Mouse (Mus musculus): ENCODE results near the gene Sbf2.

DNA sequence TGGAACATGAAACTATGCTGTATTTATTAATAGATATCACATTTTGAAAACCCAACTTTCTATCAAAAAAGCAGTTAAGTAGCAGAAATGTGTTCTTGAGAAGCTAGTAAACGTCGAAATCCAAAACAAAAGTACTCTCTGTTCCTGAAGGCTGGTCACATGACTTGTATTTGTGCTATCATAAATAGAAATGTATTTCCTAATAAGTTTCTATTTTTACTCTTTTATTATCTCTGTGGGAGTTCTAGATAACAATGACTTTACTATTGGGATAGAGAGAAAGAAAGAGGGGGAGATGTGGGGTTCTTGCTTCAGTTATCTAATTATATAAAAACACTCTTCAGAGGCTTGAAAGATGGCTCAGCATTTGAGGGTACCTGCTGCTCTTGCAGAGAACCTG lies 29.5 kb downstream of the Sbf2 start:
- no peak for TF ChIP-seq POLR2A (IDR thresholded peaks at IDR 0.05; ENCODE audit: extremely low read depth, insufficient read depth, low read length)
- TF ChIP-seq CTCF (IDR thresholded peaks at IDR 0.05; ENCODE audit: low read depth, low read length), result no peak

All from liver, adult 2 months (tissue).